Mouse (Mus musculus): ENCODE data around the gene Atxn10. TPM values are rescaled to one million over a fixed set of nuclear protein-coding genes. Genes with fewer than 3 reads are reported as not detected.
A peak's percentile ranks its signal among the peaks of the same experiment; 100 is the strongest.

The Atxn10 gene
- polyA plus RNA-seq, 1 experiment from 2014 or later, result 194 TPM

- Histone ChIP-seq H3K36me3 (ENCODE audit: control insufficient read depth, insufficient read depth, low read length) (peaks cover 3% of the 10 kb centered on the region; the same call in 1 of the 2 replicates), H3K27me3 (replicated peaks; ENCODE audit: control insufficient read depth, insufficient read depth, low read length) (no peaks in the 10 kb centered on the region), H3K4me2 (ENCODE audit: low read depth, low read length) (no peak overlapping the region), H3K4me3 (ENCODE audit: low read length) (no peak overlapping the region), H3K4me1 (ENCODE audit: control insufficient read depth, insufficient read depth, low read length) (no peaks in the 10 kb centered on the region), H3K27ac (ENCODE audit: low read length) (no peak overlapping the region), H3K9ac (ENCODE audit: low read depth, low read length) (no peak overlapping the region), H3K9me3 (ENCODE audit: control insufficient read depth, low read length) (no peaks in the 10 kb centered on the region)
- ATAC-seq, result no peak
- whole genome bisulfite sequencing, result 91% methylated on average over 5 of the region's 5 CpGs
Measured at GRCm38 (mm10) chr15:85466456-85467067, 130.5 kb downstream of the Atxn10 start.

GRCm38 (mm10) chr15:85469401-85469800 is 133.4 kb downstream of the Atxn10 start:
- H3K27me3 ChIP-seq (replicated peaks; ENCODE audit: control insufficient read depth, insufficient read depth, low read length), result no peaks in the 10 kb centered on the region
- no peak overlapping the region for H3K9ac ChIP-seq (ENCODE audit: low read depth, low read length)
- 72% methylated on average over 6 of the region's 6 CpGs for WGBS
- no peak overlapping the region for H3K4me3 ChIP-seq (ENCODE audit: low read length)
- ATAC-seq, result no peak
- no peaks in the 10 kb centered on the region for H3K9me3 ChIP-seq (ENCODE audit: control insufficient read depth, low read length)
- H3K4me2 ChIP-seq (ENCODE audit: low read depth, low read length), result no peak overlapping the region
- no peaks in the 10 kb centered on the region for H3K4me1 ChIP-seq (ENCODE audit: control insufficient read depth, insufficient read depth, low read length)
- H3K36me3 ChIP-seq (ENCODE audit: control insufficient read depth, insufficient read depth, low read length), result peaks cover 5% of the 10 kb centered on the region; the same call in 1 of the 2 replicates
- no peak overlapping the region for H3K27ac ChIP-seq (ENCODE audit: low read length)

- Histone ChIP-seq H3K9me3 (ENCODE audit: control insufficient read depth, low read length) (no peaks in the 10 kb centered on the region), H3K27ac (ENCODE audit: low read length) (no peak overlapping the region), H3K4me3 (ENCODE audit: low read length) (no peak overlapping the region), H3K9ac (ENCODE audit: low read depth, low read length) (no peak overlapping the region), H3K36me3 (ENCODE audit: control insufficient read depth, insufficient read depth, low read length) (0 out of 2 replicates have a peak, but pooled peaks cover 2% of the 10 kb centered on the region), H3K27me3 (replicated peaks; ENCODE audit: control insufficient read depth, insufficient read depth, low read length) (no peaks in the 10 kb centered on the region), H3K4me2 (ENCODE audit: low read depth, low read length) (no peak overlapping the region), H3K4me1 (ENCODE audit: control insufficient read depth, insufficient read depth, low read length) (no peaks in the 10 kb centered on the region)
- WGBS, result 53% methylated on average over 3 of the region's 3 CpGs
- no peak for ATAC-seq
Measured at GRCm38 (mm10) chr15:85474697-85475096, 138.7 kb downstream of the Atxn10 start.

- H3K9ac ChIP-seq (ENCODE audit: low read depth, low read length), result no peak overlapping the region
- H3K27me3 ChIP-seq (replicated peaks; ENCODE audit: control insufficient read depth, insufficient read depth, low read length), result no peaks in the 10 kb centered on the region
- H3K4me3 ChIP-seq (ENCODE audit: low read length), result no peak overlapping the region
- H3K36me3 ChIP-seq (ENCODE audit: control insufficient read depth, insufficient read depth, low read length), result 0 out of 2 replicates have a peak, but pooled peaks cover under 1% of the 10 kb centered on the region
- no peak overlapping the region for H3K27ac ChIP-seq (ENCODE audit: low read length)
- no peak overlapping the region for H3K4me2 ChIP-seq (ENCODE audit: low read depth, low read length)
- H3K4me1 ChIP-seq (ENCODE audit: control insufficient read depth, insufficient read depth, low read length), result no peaks in the 10 kb centered on the region
- H3K9me3 ChIP-seq (ENCODE audit: control insufficient read depth, low read length), result no peaks in the 10 kb centered on the region
- 22% methylated on average over 1 of the region's 1 CpGs for WGBS
- no peak for ATAC-seq
Measured at GRCm38 (mm10) chr15:85477584-85477983, 141.5 kb downstream of the Atxn10 start.

- no peak for ATAC-seq
- no peak overlapping the region for H3K4me2 ChIP-seq (ENCODE audit: low read depth, low read length)
- H3K9ac ChIP-seq (ENCODE audit: low read depth, low read length), result no peak overlapping the region
- H3K4me3 ChIP-seq (ENCODE audit: low read length), result no peak overlapping the region
- no peaks in the 10 kb centered on the region for H3K27me3 ChIP-seq (replicated peaks; ENCODE audit: control insufficient read depth, insufficient read depth, low read length)
- no peaks in the 10 kb centered on the region for H3K36me3 ChIP-seq (ENCODE audit: control insufficient read depth, insufficient read depth, low read length)
- no peak overlapping the region for H3K27ac ChIP-seq (ENCODE audit: low read length)
- 79% methylated on average over 12 of the region's 12 CpGs for WGBS
- H3K4me1 ChIP-seq (ENCODE audit: control insufficient read depth, insufficient read depth, low read length), result no peaks in the 10 kb centered on the region
- no peaks in the 10 kb centered on the region for H3K9me3 ChIP-seq (ENCODE audit: control insufficient read depth, low read length)
Measured at GRCm38 (mm10) chr15:85479365-85479764, 143.3 kb downstream of the Atxn10 start.

- no peaks in the 10 kb centered on the region for H3K27me3 ChIP-seq (replicated peaks; ENCODE audit: control insufficient read depth, insufficient read depth, low read length)
- H3K4me2 ChIP-seq (ENCODE audit: low read depth, low read length), result no peak overlapping the region
- H3K9me3 ChIP-seq (ENCODE audit: control insufficient read depth, low read length), result no peaks in the 10 kb centered on the region
- H3K36me3 ChIP-seq (ENCODE audit: control insufficient read depth, insufficient read depth, low read length), result no peaks in the 10 kb centered on the region
- 43% methylated on average over 5 of the region's 5 CpGs for WGBS
- H3K4me3 ChIP-seq (ENCODE audit: low read length), result no peak overlapping the region
- no peak overlapping the region for H3K27ac ChIP-seq (ENCODE audit: low read length)
- ATAC-seq, result no peak
- H3K9ac ChIP-seq (ENCODE audit: low read depth, low read length), result no peak overlapping the region
- H3K4me1 ChIP-seq (ENCODE audit: control insufficient read depth, insufficient read depth, low read length), result no peaks in the 10 kb centered on the region
Measured at GRCm38 (mm10) chr15:85479919-85480318, 143.9 kb downstream of the Atxn10 start.

GRCm38 (mm10) chr15:85480630-85481029 is 144.6 kb downstream of the Atxn10 start:
- 41% methylated on average over 3 of the region's 3 CpGs for WGBS
- Histone ChIP-seq H3K36me3 (ENCODE audit: control insufficient read depth, insufficient read depth, low read length) (no peaks in the 10 kb centered on the region), H3K4me2 (ENCODE audit: low read depth, low read length) (no peak overlapping the region), H3K4me3 (ENCODE audit: low read length) (no peak overlapping the region), H3K9ac (ENCODE audit: low read depth, low read length) (no peak overlapping the region), H3K4me1 (ENCODE audit: control insufficient read depth, insufficient read depth, low read length) (no peaks in the 10 kb centered on the region), H3K9me3 (ENCODE audit: control insufficient read depth, low read length) (no peaks in the 10 kb centered on the region), H3K27ac (ENCODE audit: low read length) (no peak overlapping the region), H3K27me3 (replicated peaks; ENCODE audit: control insufficient read depth, insufficient read depth, low read length) (no peaks in the 10 kb centered on the region)
- peak; percentile 48; the same call in 1 of the 2 replicates for ATAC-seq

- Histone ChIP-seq H3K4me3 (ENCODE audit: low read length) (no peak overlapping the region), H3K9me3 (ENCODE audit: control insufficient read depth, low read length) (no peaks in the 10 kb centered on the region), H3K27ac (ENCODE audit: low read length) (no peak overlapping the region), H3K9ac (ENCODE audit: low read depth, low read length) (no peak overlapping the region), H3K4me1 (ENCODE audit: control insufficient read depth, insufficient read depth, low read length) (no peaks in the 10 kb centered on the region), H3K36me3 (ENCODE audit: control insufficient read depth, insufficient read depth, low read length) (no peaks in the 10 kb centered on the region), H3K4me2 (ENCODE audit: low read depth, low read length) (no peak overlapping the region), H3K27me3 (replicated peaks; ENCODE audit: control insufficient read depth, insufficient read depth, low read length) (0 out of 2 replicates have a peak, but pooled peaks cover 3% of the 10 kb centered on the region)
- no peak for ATAC-seq
- WGBS, result 78% methylated on average over 10 of the region's 10 CpGs
Measured at GRCm38 (mm10) chr15:85488900-85489299, 152.9 kb downstream of the Atxn10 start.

- ATAC-seq, result no peak
- H3K36me3 ChIP-seq (ENCODE audit: control insufficient read depth, insufficient read depth, low read length), result no peaks in the 10 kb centered on the region
- no peaks in the 10 kb centered on the region for H3K9me3 ChIP-seq (ENCODE audit: control insufficient read depth, low read length)
- no peaks in the 10 kb centered on the region for H3K4me1 ChIP-seq (ENCODE audit: control insufficient read depth, insufficient read depth, low read length)
- no peak overlapping the region for H3K9ac ChIP-seq (ENCODE audit: low read depth, low read length)
- 0 out of 2 replicates have a peak, but pooled peaks cover 3% of the 10 kb centered on the region for H3K27me3 ChIP-seq (replicated peaks; ENCODE audit: control insufficient read depth, insufficient read depth, low read length)
- 80% methylated on average over 7 of the region's 7 CpGs for WGBS
- H3K4me2 ChIP-seq (ENCODE audit: low read depth, low read length), result no peak overlapping the region
- no peak overlapping the region for H3K4me3 ChIP-seq (ENCODE audit: low read length)
- no peak overlapping the region for H3K27ac ChIP-seq (ENCODE audit: low read length)
Measured at GRCm38 (mm10) chr15:85489751-85490150, 153.7 kb downstream of the Atxn10 start.

GRCm38 (mm10) chr15:85494163-85494621 is 158.1 kb downstream of the Atxn10 start:
- Histone ChIP-seq H3K27me3 (replicated peaks; ENCODE audit: control insufficient read depth, insufficient read depth, low read length) (peaks cover 3% of the 10 kb centered on the region; the same call in 1 of the 2 replicates), H3K4me1 (ENCODE audit: control insufficient read depth, insufficient read depth, low read length) (no peaks in the 10 kb centered on the region), H3K9me3 (ENCODE audit: control insufficient read depth, low read length) (no peaks in the 10 kb centered on the region), H3K36me3 (ENCODE audit: control insufficient read depth, insufficient read depth, low read length) (no peaks in the 10 kb centered on the region), H3K4me2 (ENCODE audit: low read depth, low read length) (no peak overlapping the region), H3K27ac (ENCODE audit: low read length) (no peak overlapping the region), H3K4me3 (ENCODE audit: low read length) (no peak overlapping the region), H3K9ac (ENCODE audit: low read depth, low read length) (no peak overlapping the region)
- no peak for ATAC-seq
- 19% methylated on average over 11 of the region's 11 CpGs for WGBS

Measured in intestine, embryonic 16.5 days (tissue).